Mouse (Mus musculus) embryonic facial prominence, embryonic 13.5 days (tissue): ENCODE results near the gene D230025D16Rik. TPM values are rescaled to one million over a fixed set of nuclear protein-coding genes. Genes with fewer than 3 reads are reported as not detected.
"Not testable (repeated sequence)": the region's sequence is repeated elsewhere in the genome, so short reads cannot be mapped to it uniquely, and the experiment has no call there.

Experiments used
- ATAC-seq: fragments of 200-750 bp; cut with Nextera tagmentation; 2 replicates; pipeline ENCODE4 v1.8.0; 2017; ENCODE audit warnings: low read depth; ENCODE audit not compliant: insufficient number of reproducible peaks, insufficient read depth, low FRiP score, low TSS enrichment
- H3K27ac ChIP-seq: fragments of 300-500 bp; sonication (generic); 2 replicates; pipeline ENCODE4 v1.5.1; 2015; ENCODE audit warnings: moderate library complexity, mild to moderate bottlenecking, inconsistent platforms
- H3K27me3 ChIP-seq: fragments of 300-500 bp; sonication (generic); 2 replicates; pipeline ENCODE4 v1.6.1; 2015; ENCODE audit warnings: mild to moderate bottlenecking, inconsistent platforms
- H3K36me3 ChIP-seq: fragments of 300-500 bp; sonication (generic); 2 replicates; pipeline ENCODE4 v1.6.1; 2015; ENCODE audit warnings: mild to moderate bottlenecking, inconsistent platforms
- H3K4me1 ChIP-seq: fragments of 300-500 bp; sonication (generic); 2 replicates; pipeline ENCODE4 v1.6.1; 2015; ENCODE audit warnings: inconsistent platforms
- H3K4me2 ChIP-seq: fragments of 300-500 bp; sonication (generic); 2 replicates; pipeline ENCODE4 v1.6.1; 2015; ENCODE audit warnings: moderate library complexity, mild to moderate bottlenecking, inconsistent platforms
- H3K4me3 ChIP-seq: fragments of 300-500 bp; sonication (generic); 2 replicates; pipeline ENCODE4 v1.5.1; 2015; ENCODE audit warnings: mild to moderate bottlenecking, inconsistent platforms
- H3K9ac ChIP-seq: fragments of 300-500 bp; sonication (generic); 2 replicates; pipeline ENCODE4 v1.6.1; 2015; ENCODE audit warnings: mild to moderate bottlenecking, inconsistent platforms
- H3K9me3 ChIP-seq: fragments of 300-500 bp; sonication (generic); 2 replicates; pipeline ENCODE4 v1.6.1; 2016; ENCODE audit warnings: inconsistent platforms
- WGBS: fragments of 180-500 bp; shearing (Covaris S2); methylation state at CpG from one replicate; pipeline ENCODE4 v1.1.7; 2015; ENCODE audit warnings: mixed read lengths; 5-methylcytosine and 5-hydroxymethylcytosine counted together
- polyA plus RNA-seq: library from polyadenylated mRNA; unstranded; fragments of >200 nt; fragmentation: Nextera tagmentation; extraction: Ambion mirVana; gene quantifications from 2 replicates; pipeline ENCODE4 v1.2.1, GENCODE M21; 2015

D230025D16Rik gene
- polyA plus RNA-seq = 24.5 and 26.6 TPM in 2 replicates

GRCm38 (mm10) chr8:105224413-105225271 lies at the start of gene D230025D16Rik:
TSS of gene D230025D16Rik (plus strand) at chr8:105225145.
- Histone ChIP-seq H3K9ac (peak within 1 kb of the TSS; percentile 88), H3K27me3 (no peaks in the 10 kb centered on the region), H3K9me3 (no peaks in the 10 kb centered on the region), H3K36me3 (no peaks in the 10 kb centered on the region), H3K4me3 (peak within 1 kb of the TSS; percentile 73), H3K4me2 (peak within 1 kb of the TSS; percentile 79), H3K27ac (peak within 1 kb of the TSS; percentile 82), H3K4me1 (peaks cover 17% of the 10 kb centered on the region)
- WGBS = 2% methylated on average over 34 of the region's 34 CpGs
- peak; percentile 94 for ATAC-seq

GRCm38 (mm10) chr8:105175287-105175686 lies 49.7 kb upstream of the D230025D16Rik start:
- 94% methylated on average over 3 of the region's 3 CpGs for WGBS
- H3K27me3 ChIP-seq = not testable (repeated sequence)

GRCm38 (mm10) chr8:105178211-105178800 lies 46.6 kb upstream of the D230025D16Rik start:
- ATAC-seq = no peak
- WGBS = 31% methylated on average over 6 of the region's 6 CpGs
- peaks cover 48% of the 10 kb centered on the region for H3K36me3 ChIP-seq

More at GRCm38 (mm10) chr8:105175287-105175686, 49.7 kb upstream of the D230025D16Rik start:
- not testable (repeated sequence) for H3K4me2 ChIP-seq, H3K4me3 ChIP-seq, H3K27ac ChIP-seq, ATAC-seq, H3K9ac ChIP-seq, H3K9me3 ChIP-seq
- H3K4me1 ChIP-seq = peaks cover 17% of the 10 kb centered on the region
- H3K36me3 ChIP-seq = peaks cover 28% of the 10 kb centered on the region

GRCm38 (mm10) chr8:105182201-105182600 lies 42.7 kb upstream of the D230025D16Rik start:
- no peak overlapping the region for H3K9ac ChIP-seq
- no peak overlapping the region for H3K4me3 ChIP-seq
- WGBS = 29% methylated on average over 1 of the region's 1 CpGs
- H3K27me3 ChIP-seq = no peaks in the 10 kb centered on the region
- no peak overlapping the region for H3K27ac ChIP-seq
- H3K4me2 ChIP-seq = no peak overlapping the region
- H3K36me3 ChIP-seq = peaks cover 43% of the 10 kb centered on the region
- H3K4me1 ChIP-seq = peaks cover 7% of the 10 kb centered on the region
- no peak for ATAC-seq
- H3K9me3 ChIP-seq = no peaks in the 10 kb centered on the region

More at GRCm38 (mm10) chr8:105178211-105178800, 46.6 kb upstream of the D230025D16Rik start:
- Histone ChIP-seq H3K4me1 (peaks cover 16% of the 10 kb centered on the region), H3K9ac (no peak overlapping the region), H3K4me3 (no peak overlapping the region), H3K27me3 (no peaks in the 10 kb centered on the region), H3K4me2 (no peak overlapping the region; the same call in 1 of the 2 replicates), H3K9me3 (no peaks in the 10 kb centered on the region), H3K27ac (peak overlapping the region; percentile 64; the same call in 1 of the 2 replicates)

- peaks cover 38% of the 10 kb centered on the region for H3K36me3 ChIP-seq
- no peaks in the 10 kb centered on the region for H3K9me3 ChIP-seq
- H3K4me2 ChIP-seq = no peak overlapping the region
- ATAC-seq = no peak
- no peak overlapping the region for H3K9ac ChIP-seq
- H3K4me1 ChIP-seq = peaks cover 4% of the 10 kb centered on the region
- WGBS = 64% methylated on average over 1 of the region's 1 CpGs
- no peaks in the 10 kb centered on the region for H3K27me3 ChIP-seq
- no peak overlapping the region for H3K27ac ChIP-seq
- no peak overlapping the region for H3K4me3 ChIP-seq
Observed at GRCm38 (mm10) chr8:105186467-105187005, 38.4 kb upstream of the D230025D16Rik start.

- ATAC-seq = no peak
- 82% methylated on average over 5 of the region's 5 CpGs for WGBS
Observed at GRCm38 (mm10) chr8:105192182-105192581, 32.8 kb upstream of the D230025D16Rik start.

GRCm38 (mm10) chr8:105205748-105206147 lies 19.2 kb upstream of the D230025D16Rik start:
- no peak overlapping the region for H3K27ac ChIP-seq
- H3K4me1 ChIP-seq = no peaks in the 10 kb centered on the region
- WGBS = 82% methylated on average over 1 of the region's 1 CpGs
- no peak overlapping the region for H3K4me2 ChIP-seq
- H3K9ac ChIP-seq = no peak overlapping the region
- ATAC-seq = no peak
- peaks cover 46% of the 10 kb centered on the region for H3K36me3 ChIP-seq
- no peaks in the 10 kb centered on the region for H3K27me3 ChIP-seq
- no peak overlapping the region for H3K4me3 ChIP-seq
- no peaks in the 10 kb centered on the region for H3K9me3 ChIP-seq

More at GRCm38 (mm10) chr8:105192182-105192581, 32.8 kb upstream of the D230025D16Rik start:
- Histone ChIP-seq H3K4me1 (no peaks in the 10 kb centered on the region), H3K27ac (no peak overlapping the region), H3K9me3 (no peaks in the 10 kb centered on the region), H3K36me3 (peaks cover 52% of the 10 kb centered on the region), H3K4me2 (no peak overlapping the region), H3K27me3 (no peaks in the 10 kb centered on the region), H3K4me3 (no peak overlapping the region), H3K9ac (no peak overlapping the region)

- ATAC-seq = no peak
- H3K27me3 ChIP-seq = no peaks in the 10 kb centered on the region
- 67% methylated on average over 7 of the region's 7 CpGs for WGBS
- H3K4me2 ChIP-seq = no peak overlapping the region
- H3K4me1 ChIP-seq = no peaks in the 10 kb centered on the region
- H3K36me3 ChIP-seq = peaks cover 41% of the 10 kb centered on the region
- H3K9me3 ChIP-seq = no peaks in the 10 kb centered on the region
- no peak overlapping the region for H3K9ac ChIP-seq
- H3K27ac ChIP-seq = no peak overlapping the region
- H3K4me3 ChIP-seq = no peak overlapping the region
Observed at GRCm38 (mm10) chr8:105206766-105207275, 18.1 kb upstream of the D230025D16Rik start.

GRCm38 (mm10) chr8:105207675-105208273 lies 17.2 kb upstream of the D230025D16Rik start:
- ATAC-seq = no peak
- H3K4me3 ChIP-seq = no peak overlapping the region
- H3K4me2 ChIP-seq = no peak overlapping the region
- no peaks in the 10 kb centered on the region for H3K9me3 ChIP-seq
- no peaks in the 10 kb centered on the region for H3K27me3 ChIP-seq
- no peaks in the 10 kb centered on the region for H3K4me1 ChIP-seq
- H3K27ac ChIP-seq = no peak overlapping the region
- peaks cover 38% of the 10 kb centered on the region for H3K36me3 ChIP-seq
- H3K9ac ChIP-seq = no peak overlapping the region
- WGBS = 94% methylated on average over 2 of the region's 2 CpGs

GRCm38 (mm10) chr8:105209153-105210110 lies 15.5 kb upstream of the D230025D16Rik start:
- Histone ChIP-seq H3K4me3 (no peak overlapping the region), H3K27me3 (no peaks in the 10 kb centered on the region), H3K4me2 (no peak overlapping the region), H3K4me1 (no peaks in the 10 kb centered on the region), H3K27ac (no peak overlapping the region), H3K9ac (no peak overlapping the region), H3K9me3 (no peaks in the 10 kb centered on the region), H3K36me3 (peaks cover 38% of the 10 kb centered on the region)
- 71% methylated on average over 1 of the region's 1 CpGs for WGBS
- ATAC-seq = no peak
